Mouse (Mus musculus) CD4-positive, CD25-positive, alpha-beta regulatory T cell, adult 2 months (primary cell): ENCODE measurements around the gene Sdk1.

ENCODE experiments used
- DNase-seq: peaks from one replicate; pipeline ENCODE4 v3.0.0-alpha.2; 2012; ENCODE audit warnings: low read depth, low spot score

Gene Sdk1

GRCm38 (mm10) chr5:141764111-141764510 lies 522.8 kb downstream of the Sdk1 start:
- no peak for DNase-seq

- no peak for DNase-seq
Observed at GRCm38 (mm10) chr5:141768761-141769515, 527.6 kb downstream of the Sdk1 start.

- DNase-seq: no peak
Observed at GRCm38 (mm10) chr5:141771516-141771915, 530.2 kb downstream of the Sdk1 start.

- no peak for DNase-seq
Observed at GRCm38 (mm10) chr5:141778231-141778630, 536.9 kb downstream of the Sdk1 start.

- no peak for DNase-seq
Observed at GRCm38 (mm10) chr5:141781142-141781541, 539.9 kb downstream of the Sdk1 start.

GRCm38 (mm10) chr5:141782330-141782729 lies 541.0 kb downstream of the Sdk1 start:
- no peak for DNase-seq

- no peak for DNase-seq
Observed at GRCm38 (mm10) chr5:141783516-141783915, 542.2 kb downstream of the Sdk1 start.

- no peak for DNase-seq
Observed at GRCm38 (mm10) chr5:141793926-141794325, 552.6 kb downstream of the Sdk1 start.

GRCm38 (mm10) chr5:141823823-141824330 lies 582.6 kb downstream of the Sdk1 start:
- no peak for DNase-seq

- no peak for DNase-seq
Observed at GRCm38 (mm10) chr5:141824739-141825379, 583.6 kb downstream of the Sdk1 start.

- no peak for DNase-seq
Observed at GRCm38 (mm10) chr5:141835566-141835965, 594.3 kb downstream of the Sdk1 start.

GRCm38 (mm10) chr5:141836892-141837455 lies 595.7 kb downstream of the Sdk1 start:
- DNase-seq: no peak

- DNase-seq: no peak
Observed at GRCm38 (mm10) chr5:141844701-141845100, 603.4 kb downstream of the Sdk1 start.

GRCm38 (mm10) chr5:141847686-141848085 lies 606.4 kb downstream of the Sdk1 start:
- DNase-seq: no peak

- DNase-seq: no peak
Observed at GRCm38 (mm10) chr5:141852175-141852574, 610.9 kb downstream of the Sdk1 start.

GRCm38 (mm10) chr5:141856447-141856846 lies 615.2 kb downstream of the Sdk1 start:
- DNase-seq: no peak

GRCm38 (mm10) chr5:141857781-141858180 lies 616.5 kb downstream of the Sdk1 start:
- no peak for DNase-seq

- DNase-seq: no peak
Observed at GRCm38 (mm10) chr5:141858406-141859160, 617.3 kb downstream of the Sdk1 start.

- DNase-seq: no peak
Observed at GRCm38 (mm10) chr5:141866042-141866441, 624.8 kb downstream of the Sdk1 start.

GRCm38 (mm10) chr5:141873751-141874150 lies 632.5 kb downstream of the Sdk1 start:
- DNase-seq: no peak

GRCm38 (mm10) chr5:141880661-141881060 lies 639.4 kb downstream of the Sdk1 start:
- DNase-seq: no peak

- DNase-seq: no peak
Observed at GRCm38 (mm10) chr5:141884111-141884647, 642.9 kb downstream of the Sdk1 start.
